Mouse (Mus musculus): ENCODE measurements at regions not wholly inside any gene's neighbourhood (a gene's known extent, or its start where the extent isn't known, plus 50 kb on each side); places are given as distances from the start of the nearest gene placed in this dataset.

DNA sequence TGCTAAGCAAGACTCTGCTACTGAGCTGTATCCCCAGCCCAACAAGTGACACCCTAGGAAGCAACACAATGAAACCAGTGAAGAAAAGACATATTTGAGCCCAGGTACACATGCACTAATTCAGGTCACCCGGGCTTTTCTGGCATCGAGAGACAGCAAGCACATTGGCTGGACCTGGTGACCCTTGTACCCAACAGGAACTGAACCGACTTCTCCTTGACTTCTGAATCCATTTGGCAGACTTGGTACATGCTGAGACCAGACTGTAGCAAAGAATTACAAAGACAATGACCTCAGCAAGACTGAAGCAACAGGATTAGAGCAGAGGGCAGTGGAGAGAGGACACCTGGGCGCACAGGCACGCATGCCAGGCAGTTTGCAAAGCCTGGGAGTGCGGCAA is 79.1 kb downstream of the Sema4f start:
- no peak for DNase-seq (ENCODE audit: low spot score in 2 of 2)

DNA sequence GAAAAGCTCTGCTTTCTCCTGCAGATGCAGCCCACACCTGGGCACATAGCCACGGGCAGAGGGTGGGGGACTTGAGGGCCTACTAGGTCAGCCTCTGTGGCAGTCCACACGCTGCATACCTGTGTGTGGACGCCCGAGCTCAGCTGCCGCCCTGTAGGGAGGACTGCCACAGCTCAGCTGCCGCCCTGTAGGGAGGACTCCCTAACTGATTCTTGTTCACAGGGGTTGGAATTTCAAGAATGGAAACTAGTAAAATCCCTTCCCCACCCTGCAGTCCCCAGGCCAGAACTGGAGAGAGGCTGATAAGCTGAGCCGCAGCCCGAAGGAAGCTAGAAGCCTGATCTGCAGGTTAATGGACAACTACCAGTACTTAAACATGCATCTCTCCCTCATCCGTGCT is 82.0 kb upstream of the Hk2 start:
- no peak for DNase-seq (ENCODE audit: low spot score in 2 of 2)

DNA sequence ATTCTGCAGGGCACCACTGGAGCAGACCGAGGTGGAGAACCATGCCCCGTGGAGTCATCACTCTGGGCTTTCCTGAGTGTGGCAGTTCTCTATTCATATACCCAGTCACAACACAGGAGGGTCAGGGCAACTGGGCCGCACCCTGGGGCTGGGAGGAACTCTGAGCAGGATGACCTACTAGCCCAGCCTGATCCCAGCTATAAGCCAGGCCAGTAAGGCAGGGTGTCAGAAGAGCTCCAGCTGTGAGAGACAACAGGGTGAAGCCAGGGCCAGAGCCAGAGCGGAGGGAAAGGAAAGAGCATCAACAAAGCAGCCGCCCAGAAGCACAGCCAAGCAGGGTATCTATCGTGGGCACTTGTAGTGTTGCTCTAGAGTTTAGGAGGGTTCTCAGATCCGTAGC is 81.1 kb upstream of the Hk2 start:
- DNase-seq (ENCODE audit: low spot score in 2 of 2) = no peak

DNA sequence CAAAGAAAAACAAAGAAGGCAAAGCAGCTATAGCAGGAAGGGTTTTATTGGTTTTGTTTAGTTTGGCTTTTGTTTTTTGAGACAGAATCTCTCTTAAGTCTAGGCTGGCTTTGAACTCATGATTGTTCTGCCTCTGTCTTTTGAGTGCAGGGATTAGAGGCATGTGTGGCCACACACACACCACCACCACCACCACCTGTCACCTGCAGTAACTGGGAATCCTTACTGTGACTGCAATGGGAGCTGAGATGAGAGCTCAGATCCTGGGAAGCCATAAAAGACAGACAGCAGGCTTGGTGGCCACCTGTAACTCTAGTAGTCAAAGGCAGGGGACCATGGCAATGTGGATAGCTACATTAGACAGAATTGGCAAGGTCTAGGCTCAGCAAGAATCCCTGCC is 80.5 kb upstream of the Hk2 start:
- DNase-seq (ENCODE audit: low spot score in 2 of 2) = no peak

DNA sequence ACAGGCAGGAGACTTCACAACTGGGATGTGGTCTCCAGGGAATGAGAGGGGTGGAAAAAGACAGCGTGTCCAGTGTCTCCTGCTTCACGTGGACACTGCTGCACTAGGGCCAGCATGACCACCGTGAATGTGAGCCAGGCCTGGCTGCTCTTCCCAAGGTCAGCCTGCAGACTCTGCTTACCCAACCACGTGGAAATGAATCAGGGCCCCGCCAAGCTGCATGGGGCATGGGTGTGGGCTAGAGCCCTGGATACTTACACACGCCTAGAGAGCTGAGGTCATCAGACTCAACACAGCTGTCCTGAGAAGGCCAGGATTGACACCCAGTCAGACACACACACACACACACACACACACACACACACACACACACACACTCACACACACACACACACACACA is 80.1 kb upstream of the Hk2 start:
- no peak for DNase-seq (ENCODE audit: low spot score in 2 of 2)

DNA sequence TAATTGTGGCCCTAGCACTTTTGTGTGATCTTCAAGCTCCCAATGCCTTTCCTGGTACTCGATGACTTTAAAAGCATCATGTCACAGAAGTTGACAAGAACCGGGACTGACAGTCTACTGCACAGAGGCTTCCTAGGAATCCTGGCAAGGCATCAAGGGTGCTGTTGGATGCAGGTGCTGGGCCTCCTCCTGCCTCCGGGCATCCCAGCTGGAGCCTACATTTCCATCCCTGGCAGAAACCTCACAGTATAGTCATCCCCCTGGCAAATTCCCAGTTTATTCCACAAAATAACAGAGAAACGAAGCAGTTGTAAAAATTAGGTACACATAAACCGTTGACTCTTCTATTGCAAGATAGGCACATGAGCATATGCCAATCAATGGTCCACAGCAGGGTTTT is 78.8 kb upstream of the Hk2 start:
- DNase-seq (ENCODE audit: low spot score in 2 of 2) = peak in 1 of 2 experiments; percentile 40

DNA sequence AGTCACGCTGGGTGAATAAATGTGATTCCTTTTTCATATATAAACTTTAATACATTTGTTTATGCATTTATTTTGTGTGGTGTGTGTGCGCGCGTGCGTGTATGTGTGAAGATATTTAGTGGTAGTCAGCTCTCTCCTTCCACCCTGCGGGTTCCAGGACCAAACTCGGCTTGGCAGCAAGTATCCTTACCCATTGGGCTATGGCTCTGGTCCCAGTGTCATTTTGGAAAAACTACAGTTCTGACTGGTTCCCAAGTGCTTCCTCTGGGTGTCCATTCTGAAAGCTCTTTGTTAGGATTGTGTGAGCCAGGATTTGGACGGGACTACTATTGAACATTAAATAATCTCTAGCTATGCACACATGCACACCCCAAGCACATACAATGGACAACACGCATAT is 76.3 kb upstream of the Hk2 start:
- no peak for DNase-seq (ENCODE audit: low spot score in 2 of 2)

DNA sequence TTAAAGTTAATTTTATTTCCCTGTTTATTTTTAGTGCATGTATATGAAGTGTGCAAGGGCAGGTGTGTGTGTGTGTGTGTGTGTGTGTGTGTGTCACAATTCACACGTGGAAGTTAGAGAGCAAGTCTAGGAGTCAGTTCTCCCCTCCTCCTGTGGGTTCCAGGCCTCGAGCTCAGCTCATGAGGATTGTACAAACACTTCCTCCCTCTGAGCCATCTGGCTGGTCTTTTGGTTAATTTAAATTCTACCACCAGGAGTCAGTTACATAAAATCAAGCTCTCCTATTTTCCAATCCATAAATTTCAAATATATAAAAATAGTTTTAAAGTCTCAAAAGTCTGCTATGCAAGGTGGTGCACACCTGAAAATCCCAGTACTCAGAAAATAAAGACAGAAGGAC is 73.3 kb upstream of the Hk2 start:
- DNase-seq (ENCODE audit: low spot score in 2 of 2) = peak; percentile 35 to 39

DNA sequence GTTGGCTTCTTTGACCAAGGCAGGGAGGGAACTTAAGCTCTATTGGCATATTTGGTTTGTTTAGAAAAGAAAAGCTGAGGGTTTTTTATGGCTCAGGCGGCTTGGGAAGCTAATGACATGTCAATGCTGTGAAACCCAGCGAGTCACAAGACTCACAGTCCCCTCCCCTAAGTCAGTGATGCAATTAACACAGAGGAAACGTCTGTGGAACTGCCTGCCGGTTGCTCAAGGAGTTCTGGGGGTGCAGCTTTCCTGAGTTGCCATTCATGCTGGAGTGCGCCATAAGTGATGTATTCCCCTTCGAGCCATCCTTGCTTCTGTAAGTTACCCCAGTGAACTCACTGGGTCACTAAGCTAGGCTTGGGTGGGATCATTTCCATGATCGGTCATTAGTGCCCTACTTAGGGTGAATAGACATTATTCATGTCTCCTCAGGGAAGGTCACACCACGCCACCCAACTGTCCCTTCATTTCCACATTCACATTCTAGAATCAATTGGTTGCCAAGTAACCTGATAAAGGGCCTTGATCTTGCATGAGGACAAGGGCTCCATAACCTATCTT is 72.4 kb upstream of the Hk2 start:
- no peak for DNase-seq (ENCODE audit: low spot score in 2 of 2)

DNA sequence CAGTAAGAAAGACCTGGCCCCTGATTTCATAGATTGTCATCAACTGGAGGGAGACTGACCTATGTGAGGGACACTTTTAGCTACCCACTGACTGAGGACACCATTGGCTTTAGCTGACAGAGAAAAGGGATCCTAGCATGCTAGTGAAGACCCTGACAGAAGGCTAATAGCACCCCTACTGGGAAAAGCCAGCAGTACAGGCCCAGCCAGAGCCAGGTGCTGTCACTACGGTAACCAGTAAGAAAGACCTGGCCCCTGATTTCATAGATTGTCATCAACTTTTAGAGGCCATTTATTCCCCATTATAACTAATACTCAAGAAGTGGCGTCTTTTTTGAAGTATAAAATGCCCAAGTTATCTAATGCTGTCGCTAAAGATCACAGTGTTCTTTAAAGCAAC is 70.2 kb upstream of the Hk2 start:
- DNase-seq (ENCODE audit: low spot score in 2 of 2) = no peak

DNA sequence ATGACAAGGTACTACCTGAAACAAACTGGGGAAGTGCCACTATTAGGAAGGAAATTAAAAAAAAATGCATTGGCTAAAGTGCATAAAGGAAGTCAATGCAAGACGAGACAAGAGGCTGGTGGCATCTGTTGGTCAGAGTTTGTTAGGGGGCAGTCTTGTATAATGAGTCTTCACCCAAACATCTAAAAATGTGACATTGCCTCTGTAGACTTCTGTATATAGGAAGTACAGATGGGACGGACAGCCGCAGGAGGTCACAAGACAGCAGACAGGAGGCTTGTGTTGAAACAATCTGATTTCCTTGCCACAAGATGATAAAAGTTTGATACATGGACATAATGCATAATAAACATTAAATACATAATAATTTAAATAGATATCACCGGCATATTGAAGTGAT is 69.6 kb upstream of the Hk2 start:
- no peak for DNase-seq (ENCODE audit: low spot score in 2 of 2)

DNA sequence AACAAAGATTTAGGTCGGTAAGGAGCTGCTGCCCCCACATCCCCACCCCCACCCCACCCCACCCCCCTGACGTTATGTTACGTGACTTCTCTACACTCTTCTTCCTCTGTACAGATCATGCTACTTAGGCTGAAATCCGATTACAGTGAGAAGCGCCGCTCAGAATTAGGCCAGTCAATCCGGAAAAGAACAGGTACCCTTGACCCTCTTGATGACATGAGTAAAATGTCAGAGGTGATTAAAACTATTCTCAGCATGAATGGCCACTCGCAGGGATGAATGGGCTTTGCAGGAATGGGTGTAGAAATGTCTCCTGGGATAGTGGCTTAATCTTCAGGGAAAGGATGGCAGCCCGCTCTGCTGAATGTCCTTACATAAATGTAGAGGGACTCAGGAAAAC is 63.0 kb upstream of the Hk2 start:
- no peak for DNase-seq (ENCODE audit: low spot score in 2 of 2)

DNA sequence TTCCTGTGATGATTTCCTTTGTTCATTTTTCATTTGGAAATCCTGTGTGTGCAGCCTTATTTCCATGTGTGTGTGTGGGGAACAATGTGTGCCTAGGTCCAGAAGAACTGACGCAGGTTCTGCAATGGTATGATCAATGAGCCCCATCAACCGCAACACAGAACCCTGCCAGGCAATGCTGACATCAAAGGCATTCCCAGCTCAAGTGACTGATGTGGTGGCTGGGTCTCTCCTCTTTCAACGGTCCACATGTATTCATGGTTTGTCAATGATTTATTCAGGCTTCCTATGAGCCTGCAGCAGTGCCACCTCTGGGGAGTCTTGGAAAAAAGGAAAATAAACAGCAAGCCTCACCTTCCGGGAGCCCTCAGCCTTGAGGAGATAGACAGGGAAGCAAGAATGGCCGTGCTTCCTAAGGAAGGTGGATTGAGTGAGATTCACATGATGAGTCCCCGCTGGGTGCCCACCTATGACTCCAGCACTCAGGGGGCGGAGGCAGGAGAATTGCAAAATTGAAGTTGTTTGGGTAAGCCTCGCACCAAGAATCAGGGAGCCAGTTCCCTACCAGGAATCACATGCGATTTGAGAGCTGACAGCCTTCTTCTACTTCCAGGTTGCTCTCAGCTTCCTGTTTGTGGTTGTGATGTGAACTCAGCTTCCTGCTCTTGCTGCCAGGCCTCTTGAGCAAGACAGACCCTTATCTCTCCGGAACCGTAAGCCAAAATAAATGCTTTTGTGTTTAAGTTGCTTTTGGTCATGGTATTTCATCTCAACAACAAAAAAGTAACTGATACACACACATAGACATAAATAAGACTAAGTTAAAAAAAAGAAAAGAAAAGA is 61.2 kb upstream of the Hk2 start:
- no peak for DNase-seq (ENCODE audit: low spot score in 2 of 2)

DNA sequence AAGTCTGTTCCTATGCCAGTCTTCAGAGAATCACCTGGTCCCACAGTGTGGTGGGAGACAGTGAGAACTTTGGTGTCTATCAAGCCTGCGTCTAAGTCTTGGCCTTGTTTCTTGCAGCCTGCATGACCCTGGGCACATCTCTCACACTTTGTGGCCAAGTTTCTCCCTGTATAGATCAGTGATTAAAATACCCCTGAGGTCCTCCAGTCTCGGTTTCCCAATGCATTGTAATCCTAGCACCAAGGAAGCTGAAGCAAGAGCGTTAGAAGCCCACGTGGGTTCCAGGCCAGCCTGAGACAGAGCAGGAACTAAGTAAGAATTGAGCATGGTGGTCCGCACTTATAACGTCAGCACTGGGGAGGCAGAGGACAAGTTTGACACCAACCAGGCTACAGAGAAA is 59.6 kb upstream of the Hk2 start:
- DNase-seq (ENCODE audit: low spot score in 2 of 2) = no peak

DNA sequence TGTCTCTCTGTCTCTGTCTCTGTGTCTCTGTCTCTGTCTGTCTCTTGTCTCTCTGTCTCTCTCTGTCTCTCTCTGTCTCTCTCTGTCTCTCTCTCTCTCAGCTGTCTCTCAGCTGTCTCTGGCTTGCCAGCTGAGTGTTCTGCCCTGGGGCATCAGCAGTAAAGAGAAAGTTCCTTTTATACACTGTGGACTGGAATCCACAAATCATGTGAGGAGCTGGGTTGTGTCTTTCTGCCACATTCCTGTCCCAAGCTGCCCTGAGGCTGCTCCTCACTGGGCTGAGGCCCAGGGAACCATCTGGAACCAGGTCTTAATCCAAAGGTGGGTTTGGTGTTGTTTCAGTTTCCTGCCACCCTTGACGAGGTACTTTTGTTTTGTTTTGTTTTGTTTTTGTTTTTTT is 57.0 kb upstream of the Hk2 start:
- DNase-seq (ENCODE audit: low spot score in 2 of 2) = no peak

DNA sequence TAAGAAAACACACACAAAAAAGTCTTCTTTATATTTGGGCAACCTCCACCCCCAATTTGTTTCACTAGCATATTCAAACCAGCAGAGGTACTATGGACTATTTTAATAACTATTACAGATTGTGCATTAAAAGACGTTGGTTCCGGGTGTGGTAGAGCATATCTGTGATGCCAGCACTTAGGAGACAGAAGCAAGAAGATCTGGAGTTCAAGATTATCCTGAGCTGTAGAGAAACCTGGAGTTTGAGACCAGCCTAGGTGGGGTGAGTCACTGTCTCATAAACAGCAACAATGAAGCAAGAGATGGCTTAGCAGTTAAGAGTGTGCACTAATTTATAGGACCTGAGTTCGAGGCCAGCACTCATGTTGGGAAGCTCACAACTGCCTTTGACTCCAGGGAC is 50.4 kb upstream of the Hk2 start:
- DNase-seq (ENCODE audit: low spot score in 2 of 2) = no peak

DNA sequence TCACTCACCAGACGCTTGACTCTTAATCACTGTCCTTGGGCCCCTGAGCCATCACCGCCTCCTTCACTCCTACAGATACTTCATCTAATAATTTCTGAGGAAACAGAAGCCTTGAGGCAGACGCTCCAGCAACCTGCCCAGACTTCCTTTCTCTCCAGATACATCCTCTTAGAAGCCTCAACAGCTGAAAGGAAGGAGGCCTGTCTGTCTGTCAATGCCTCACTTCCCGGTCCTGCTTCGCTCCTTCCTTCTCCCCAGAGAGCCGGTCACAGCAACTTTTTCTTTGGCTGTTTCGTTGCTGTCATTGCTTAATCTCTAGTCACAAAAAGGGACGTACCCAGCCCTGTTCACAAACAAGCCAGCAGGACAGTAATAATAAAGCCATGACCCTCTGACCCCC is 50.0 kb upstream of the Hk2 start:
- DNase-seq (ENCODE audit: low spot score in 2 of 2) = peak in 1 of 2 experiments; percentile 39

Measured in right cerebral cortex, postnatal 10 days (tissue).